Mouse (Mus musculus) heart, postnatal 0 days (tissue): Measurements from ENCODE around the gene Pdlim7.

Experiments
- CTCF ChIP-seq: IDR thresholded peaks from 2 replicates; pipeline ENCODE4 v1.5.1; 2016; ENCODE audit warnings: antibody characterized with exemption, control low read depth, low read depth
- EP300 ChIP-seq: IDR thresholded peaks from 2 replicates; pipeline ENCODE4 v1.6.1; 2016; ENCODE audit warnings: antibody characterized with exemption, low read depth

DNA sequence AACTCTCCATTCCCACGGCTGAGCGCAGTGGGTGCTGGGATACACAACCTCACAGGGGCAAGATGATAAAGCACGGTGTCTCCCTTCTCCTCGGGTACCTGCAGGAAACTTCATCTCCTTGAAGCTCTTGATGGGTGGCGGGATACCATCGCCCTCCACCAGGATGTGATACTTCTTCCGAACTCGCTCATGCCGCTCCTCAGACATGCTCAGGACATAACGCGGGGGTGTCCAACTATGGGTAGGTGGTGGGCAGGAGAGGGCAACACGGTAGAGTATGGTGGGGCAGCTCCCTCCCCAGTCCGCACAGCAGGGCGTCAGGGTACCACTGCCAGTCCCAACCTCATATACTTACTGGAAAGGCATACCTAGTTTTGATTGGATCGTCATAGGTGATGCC is 21.7 kb upstream of the Pdlim7 start:
- TF ChIP-seq CTCF (no peak), EP300 (no peak)
